Mouse (Mus musculus): ENCODE measurements around the gene Wnt4. TPM values are rescaled to one million over a fixed set of nuclear protein-coding genes. Genes with fewer than 3 reads are reported as not detected.

The Wnt4 gene
- total RNA-seq, 2 experiments from 2014 or later: 13.1 to 14.0 TPM

GRCm38 (mm10) chr4:137278144-137279040 lies 1.1 kb downstream of the Wnt4 start:
- no peak for DNase-seq (ENCODE audit: low spot score in 2 of 2)
- intact Hi-C loops (cut with DNase I): no loop called here

- no peak for DNase-seq (ENCODE audit: low spot score in 2 of 2)
- intact Hi-C loops (cut with DNase I): no loop called here
Observed at GRCm38 (mm10) chr4:137279346-137279745, 2.1 kb downstream of the Wnt4 start.

GRCm38 (mm10) chr4:137281273-137281672 lies 4.0 kb downstream of the Wnt4 start:
- no peak for DNase-seq (ENCODE audit: low spot score in 2 of 2)
- intact Hi-C loops (cut with DNase I): loop anchor here (10.0 kb wide), 1 partner anchor 386 kb away; the partner anchor contains the start of genes C1qa and C1qc

GRCm38 (mm10) chr4:137282122-137282521 lies 4.8 kb downstream of the Wnt4 start:
- no peak for DNase-seq (ENCODE audit: low spot score in 2 of 2)
- intact Hi-C loops (cut with DNase I): loop anchor here (10.0 kb wide), 1 partner anchor 387 kb away; the partner anchor contains the start of genes C1qa and C1qc

- intact Hi-C loops (cut with DNase I): loop anchor here (10.0 kb wide), 1 partner anchor 388 kb away; the partner anchor contains the start of genes C1qa and C1qc
Observed at GRCm38 (mm10) chr4:137282584-137283406, 5.5 kb downstream of the Wnt4 start.

GRCm38 (mm10) chr4:137283407-137283732 lies 6.1 kb downstream of the Wnt4 start:
- intact Hi-C loops (cut with DNase I): loop anchor here (10.0 kb wide), 1 partner anchor 389 kb away; the partner anchor contains the start of genes C1qa and C1qc
- no peak for DNase-seq (ENCODE audit: low spot score in 2 of 2)

More at GRCm38 (mm10) chr4:137282584-137283406, 5.5 kb downstream of the Wnt4 start:
- no peak for DNase-seq (ENCODE audit: low spot score in 2 of 2)

GRCm38 (mm10) chr4:137285876-137286661 lies 8.8 kb downstream of the Wnt4 start:
- no peak for DNase-seq (ENCODE audit: low spot score in 2 of 2)
- intact Hi-C loops (cut with DNase I): loop anchor here (10.0 kb wide), 1 partner anchor 391 kb away; the partner anchor contains the start of genes C1qa and C1qc

- no peak for DNase-seq (ENCODE audit: low spot score in 2 of 2)
- intact Hi-C loops (cut with DNase I): loop anchor here (10.0 kb wide), 1 partner anchor 392 kb away; the partner anchor contains the start of genes C1qa and C1qc
Observed at GRCm38 (mm10) chr4:137286662-137286953, 9.3 kb downstream of the Wnt4 start.

GRCm38 (mm10) chr4:137287206-137287605 lies 9.9 kb downstream of the Wnt4 start:
- intact Hi-C loops (cut with DNase I): loop anchor here (1.0 to 10.0 kb wide), 2 partner anchors 211 to 392 kb away; partner anchors contain the start of genes C1qa and C1qc
- DNase-seq (ENCODE audit: low spot score in 2 of 2): no peak

GRCm38 (mm10) chr4:137287818-137288217 lies 10.5 kb downstream of the Wnt4 start:
- intact Hi-C loops (cut with DNase I): loop anchor here (1.0 to 10.0 kb wide), 3 partner anchors 123 to 393 kb away; partner anchors contain the start of genes C1qa and C1qc
- no peak for DNase-seq (ENCODE audit: low spot score in 2 of 2)

- DNase-seq (ENCODE audit: low spot score in 2 of 2): no peak
- intact Hi-C loops (cut with DNase I): loop anchor here (2.0 to 10.0 kb wide), 2 partner anchors 125 to 395 kb away; partner anchors contain the start of genes C1qa and C1qc
Observed at GRCm38 (mm10) chr4:137289701-137290100, 12.4 kb downstream of the Wnt4 start.

GRCm38 (mm10) chr4:137290250-137290649 lies 13.0 kb downstream of the Wnt4 start:
- DNase-seq (ENCODE audit: low spot score in 2 of 2): no peak
- intact Hi-C loops (cut with DNase I): no loop called here

- DNase-seq (ENCODE audit: low spot score in 2 of 2): no peak
- intact Hi-C loops (cut with DNase I): no loop called here
Observed at GRCm38 (mm10) chr4:137292625-137293024, 15.3 kb downstream of the Wnt4 start.

GRCm38 (mm10) chr4:137294032-137294431 lies 16.7 kb downstream of the Wnt4 start:
- peak in 1 of 2 experiments; percentile 59 for DNase-seq (ENCODE audit: low spot score in 2 of 2)
- intact Hi-C loops (cut with DNase I): no loop called here

GRCm38 (mm10) chr4:137294474-137294873 lies 17.2 kb downstream of the Wnt4 start:
- intact Hi-C loops (cut with DNase I): no loop called here
- DNase-seq (ENCODE audit: low spot score in 2 of 2): no peak

GRCm38 (mm10) chr4:137294951-137295350 lies 17.7 kb downstream of the Wnt4 start:
- DNase-seq (ENCODE audit: low spot score in 2 of 2): peak; percentile 62 to 74
- intact Hi-C loops (cut with DNase I): no loop called here

GRCm38 (mm10) chr4:137297611-137298010 lies 20.3 kb downstream of the Wnt4 start:
- DNase-seq (ENCODE audit: low spot score in 2 of 2): peak in 1 of 2 experiments; percentile 69
- intact Hi-C loops (cut with DNase I): no loop called here

- intact Hi-C loops (cut with DNase I): no loop called here
- no peak for DNase-seq (ENCODE audit: low spot score in 2 of 2)
Observed at GRCm38 (mm10) chr4:137298406-137298805, 21.1 kb downstream of the Wnt4 start.

- intact Hi-C loops (cut with DNase I): no loop called here
- no peak for DNase-seq (ENCODE audit: low spot score in 2 of 2)
Observed at GRCm38 (mm10) chr4:137300227-137300626, 22.9 kb downstream of the Wnt4 start.
